Mouse (Mus musculus) limb, embryonic 14.5 days (tissue): ENCODE results near the gene Lhx3. TPM values are rescaled to one million over a fixed set of nuclear protein-coding genes. Genes with fewer than 3 reads are reported as not detected.

ENCODE experiments used
- ATAC-seq: fragments of 200-750 bp; cut with Nextera tagmentation; 2 replicates; pipeline ENCODE4 v1.8.0; 2017; ENCODE audit warnings: low read depth, moderate number of reproducible peaks, moderate TSS enrichment; ENCODE audit not compliant: low FRiP score
- DNase-seq: peaks from one replicate; pipeline ENCODE4 v3.0.0-alpha.2; 2015; ENCODE audit warnings: low spot score
- H3K27ac ChIP-seq: fragments of 300-500 bp; sonication (generic); replicated peaks from 2 replicates; pipeline ENCODE4 v1.5.1; 2014; ENCODE audit warnings: low read depth, mild to moderate bottlenecking, low read length, moderate library complexity, mixed read lengths
- H3K27me3 ChIP-seq: fragments of 300-500 bp; sonication (generic); 2 replicates; pipeline ENCODE4 v1.6.1; 2014; ENCODE audit warnings: low read length, mixed read lengths; ENCODE audit not compliant: control insufficient read depth, insufficient read depth
- H3K36me3 ChIP-seq: fragments of 300-500 bp; sonication (generic); 2 replicates; pipeline ENCODE4 v1.6.1; 2014; ENCODE audit warnings: mild to moderate bottlenecking, low read length, moderate library complexity, mixed read lengths; ENCODE audit not compliant: control insufficient read depth, insufficient read depth
- H3K4me1 ChIP-seq: fragments of 300-500 bp; sonication (generic); 2 replicates; pipeline ENCODE4 v1.6.1; 2014; ENCODE audit warnings: antibody characterized with exemption, low read length, mixed read lengths; ENCODE audit not compliant: control insufficient read depth, insufficient read depth
- H3K4me2 ChIP-seq: fragments of 300-500 bp; sonication (generic); replicated peaks from 2 replicates; pipeline ENCODE4 v1.6.1; 2014; ENCODE audit warnings: low read depth, mild to moderate bottlenecking, low read length, moderate library complexity; ENCODE audit not compliant: severe bottlenecking
- H3K4me3 ChIP-seq: fragments of 300-500 bp; sonication (generic); replicated peaks from 2 replicates; pipeline ENCODE4 v1.5.1; 2014; ENCODE audit warnings: low read length
- H3K9ac ChIP-seq: fragments of 300-500 bp; sonication (generic); 2 replicates; pipeline ENCODE4 v1.6.1; 2014; ENCODE audit warnings: mild to moderate bottlenecking, low read depth, low read length, moderate library complexity; ENCODE audit not compliant: severe bottlenecking
- H3K9me3 ChIP-seq: fragments of 300-500 bp; sonication (generic); 2 replicates; pipeline ENCODE4 v1.6.1; 2016; ENCODE audit warnings: low read length; ENCODE audit not compliant: control insufficient read depth
- POLR2A ChIP-seq: fragments of 200-500 bp; IDR thresholded peaks from 2 replicates; pipeline ENCODE4 v1.8.0; 2012; ENCODE audit warnings: inconsistent platforms, mild to moderate bottlenecking, moderate library complexity, borderline replicate concordance; ENCODE audit not compliant: insufficient read depth, insufficient read length; ENCODE audit errors: extremely low read depth
- WGBS: fragments of 180-500 bp; shearing (Covaris S2); extraction: QIAGEN DNeasy Blood & Tissue Kit; methylation state at CpG from one replicate; pipeline ENCODE4 v1.1.7; 2014; 5-methylcytosine and 5-hydroxymethylcytosine counted together
- polyA plus RNA-seq, 2 experiments: library from polyadenylated mRNA; depleted of rRNA in 1 of 2; stranded (reverse) in 1 of 2; unstranded in 1 of 2; fragments of >200 nt; fragmentation: Nextera tagmentation in 1 of 2; extraction: Ambion mirVana in 1 of 2; gene quantifications; 2 replicates each; pipeline versions ENCODE4 v1.2.1 to v1.2.3; 2012 to 2014

Gene Lhx3
- polyA plus RNA-seq, 2 experiments: 0.03 TPM; not detected in 1

DNA sequence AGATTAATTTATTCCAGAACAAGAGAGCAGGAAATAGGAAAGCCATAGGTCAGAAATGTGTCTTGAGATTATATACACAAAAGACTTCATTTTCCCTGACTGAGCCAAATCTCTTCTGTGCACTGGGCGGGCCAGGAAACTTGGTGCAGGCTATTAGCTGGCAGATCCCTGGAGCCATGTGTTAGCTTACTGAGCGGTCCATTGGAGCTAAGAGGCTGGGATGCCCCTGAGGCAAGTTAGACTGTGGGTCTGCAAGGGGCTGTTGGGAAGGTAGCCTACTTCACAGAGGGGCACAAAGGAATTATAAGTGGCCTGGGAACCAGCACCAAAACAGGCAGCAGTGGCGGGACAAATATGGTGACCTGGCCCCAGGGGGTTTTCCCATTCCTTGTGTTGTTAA is 32.8 kb upstream of the Lhx3 start:
- WGBS: 34% methylated on average over 3 of the region's 3 CpGs
- Histone ChIP-seq H3K4me3 (no peak overlapping the region), H3K4me2 (no peak overlapping the region), H3K9me3 (no peaks in the 10 kb centered on the region), H3K9ac (no peak overlapping the region), H3K36me3 (no peaks in the 10 kb centered on the region), H3K27ac (no peak overlapping the region), H3K27me3 (no peaks in the 10 kb centered on the region), H3K4me1 (peaks cover 19% of the 10 kb centered on the region)
- no peak for DNase-seq
- no peak for ATAC-seq
- TF ChIP-seq POLR2A: no peak

DNA sequence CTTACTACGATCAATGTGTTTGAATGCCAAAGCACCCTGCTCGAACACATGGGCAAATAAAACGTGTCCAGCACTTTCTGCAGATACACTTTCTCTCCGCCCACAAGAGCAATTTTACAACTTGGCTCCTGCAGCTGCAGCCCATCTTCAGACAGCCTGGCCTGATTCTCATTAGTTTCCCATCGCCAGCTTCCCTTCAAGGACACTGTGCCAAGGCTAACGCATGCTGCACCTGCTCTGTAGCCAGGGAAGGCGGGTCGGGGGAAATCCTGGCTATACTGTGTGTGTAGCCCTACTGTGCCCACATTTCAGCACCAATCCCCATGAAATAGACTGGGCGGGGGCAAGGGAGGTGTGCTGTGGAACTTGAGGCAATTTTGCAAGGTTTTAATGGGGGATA is 32.2 kb upstream of the Lhx3 start:
- H3K27ac ChIP-seq: no peak overlapping the region
- WGBS: 26% methylated on average over 9 of the region's 9 CpGs
- no peak overlapping the region for H3K4me2 ChIP-seq
- H3K9me3 ChIP-seq: no peaks in the 10 kb centered on the region
- H3K27me3 ChIP-seq: no peaks in the 10 kb centered on the region
- no peak for TF ChIP-seq POLR2A
- H3K9ac ChIP-seq: no peak overlapping the region
- no peaks in the 10 kb centered on the region for H3K36me3 ChIP-seq
- ATAC-seq (no peak), DNase-seq (no peak)
- no peak overlapping the region for H3K4me3 ChIP-seq
- H3K4me1 ChIP-seq: peaks cover 19% of the 10 kb centered on the region

DNA sequence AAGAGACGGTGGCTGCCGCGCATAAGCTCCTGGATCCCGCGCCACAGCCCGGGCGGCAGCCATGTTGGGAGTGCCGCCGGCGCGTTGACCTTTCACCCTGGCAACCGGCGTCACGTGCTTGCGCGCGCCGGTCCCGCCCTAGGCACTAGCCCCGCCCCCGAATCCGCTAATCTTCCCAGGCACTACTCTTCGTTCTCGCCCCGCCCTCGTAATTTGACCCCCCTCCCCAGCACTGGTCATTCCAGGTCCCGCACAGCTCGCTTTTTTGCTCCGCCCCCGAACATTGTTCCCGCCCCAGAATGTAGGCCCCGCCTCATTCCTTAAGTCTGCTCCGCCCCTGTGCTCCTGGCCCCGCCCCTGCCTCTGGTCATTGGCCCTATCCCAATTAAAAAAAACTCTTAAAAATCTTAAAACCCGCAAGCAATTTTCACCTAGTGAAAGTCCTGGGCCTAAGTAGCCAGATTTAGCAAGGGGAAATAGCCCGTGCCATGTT is 29.2 kb upstream of the Lhx3 start, which contains the start of gene Qsox2:
Gene Qsox2 (minus strand): TSS at position 236 of the 493 bp plus-strand sequence.
- TF ChIP-seq POLR2A: 0 out of 2 replicates have a peak, but pooled peaks have one; percentile 32
- Histone ChIP-seq H3K9ac (peak within 1 kb of the TSS; percentile 75), H3K4me2 (peak within 1 kb of the TSS; percentile 85), H3K27me3 (no peaks in the 10 kb centered on the region), H3K27ac (peak within 1 kb of the TSS; percentile 61; the same call in 1 of the 2 replicates), H3K4me3 (peak within 1 kb of the TSS; percentile 89), H3K9me3 (no peaks in the 10 kb centered on the region), H3K36me3 (no peaks in the 10 kb centered on the region), H3K4me1 (peaks cover 19% of the 10 kb centered on the region)
- peak; percentile 95 for DNase-seq
- WGBS: under 1% methylated on average over 36 of the region's 36 CpGs
- ATAC-seq: peak; percentile 89

DNA sequence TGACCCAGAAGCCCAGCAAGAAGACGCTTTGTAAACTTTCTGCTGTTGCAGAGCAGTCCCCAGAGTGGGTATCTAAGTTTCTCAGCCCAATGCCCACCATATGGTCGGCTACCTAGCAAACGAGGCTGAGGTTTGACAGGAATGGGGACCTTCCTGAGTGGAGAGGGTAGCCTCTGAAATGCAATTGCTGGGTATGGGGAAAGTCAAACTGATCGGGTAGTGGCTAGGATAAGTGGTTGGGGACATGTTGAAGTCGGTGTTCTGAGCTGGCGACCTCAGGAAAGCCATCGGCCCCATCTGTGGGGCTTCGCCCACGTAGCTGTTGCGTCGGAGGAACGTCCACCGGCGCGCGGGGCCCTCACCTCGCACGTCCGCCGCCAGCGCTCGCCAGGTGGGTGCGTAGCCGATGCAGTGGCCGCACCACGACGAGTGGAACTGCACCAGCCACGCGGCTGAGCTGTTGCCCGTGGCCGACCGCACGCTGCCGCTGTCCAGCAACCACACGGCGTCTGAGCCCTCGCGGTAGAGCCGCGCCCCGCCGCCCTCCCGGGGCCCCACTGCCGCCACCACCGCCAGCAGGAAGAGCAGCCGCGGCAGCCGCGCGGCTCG is 28.7 kb upstream of the Lhx3 start:
- under 1% methylated on average over 44 of the region's 51 CpGs for WGBS
- no peak for TF ChIP-seq POLR2A
- H3K4me3 ChIP-seq: peak overlapping the region; percentile 89
- peak; percentile 53 for ATAC-seq
- no peaks in the 10 kb centered on the region for H3K9me3 ChIP-seq
- no peak for DNase-seq
- peak overlapping the region; percentile 61; the same call in 1 of the 2 replicates for H3K27ac ChIP-seq
- no peaks in the 10 kb centered on the region for H3K27me3 ChIP-seq
- peaks cover 19% of the 10 kb centered on the region for H3K4me1 ChIP-seq
- H3K9ac ChIP-seq: peak overlapping the region; percentile 75
- H3K4me2 ChIP-seq: peak overlapping the region; percentile 85
- no peaks in the 10 kb centered on the region for H3K36me3 ChIP-seq

DNA sequence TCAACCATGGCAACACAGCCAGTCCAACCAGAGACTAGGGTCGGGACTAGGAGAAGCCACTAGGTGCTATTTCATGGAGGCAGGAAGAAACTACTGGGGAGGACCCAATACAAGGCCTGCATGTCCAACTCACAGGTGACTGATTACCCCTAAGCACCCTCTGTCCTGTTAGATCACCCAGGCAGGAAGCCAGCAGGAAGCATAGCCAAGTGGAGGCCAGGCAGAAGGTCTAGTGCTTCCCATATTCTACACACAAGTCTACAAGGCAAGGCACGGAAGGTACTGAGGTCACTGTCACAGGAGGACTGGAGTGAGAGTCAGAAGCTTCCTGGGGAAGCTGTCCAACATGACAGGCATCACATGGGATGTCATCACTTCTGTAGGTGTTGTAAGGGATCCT is 26.7 kb upstream of the Lhx3 start:
- H3K36me3 ChIP-seq: no peaks in the 10 kb centered on the region
- 84% methylated on average over 2 of the region's 2 CpGs for WGBS
- H3K4me1 ChIP-seq: peaks cover 8% of the 10 kb centered on the region
- H3K4me3 ChIP-seq: no peak overlapping the region
- no peak overlapping the region for H3K4me2 ChIP-seq
- TF ChIP-seq POLR2A: no peak
- no peaks in the 10 kb centered on the region for H3K9me3 ChIP-seq
- H3K27ac ChIP-seq: no peak overlapping the region
- ATAC-seq: no peak
- H3K9ac ChIP-seq: no peak overlapping the region
- DNase-seq: no peak
- no peaks in the 10 kb centered on the region for H3K27me3 ChIP-seq

DNA sequence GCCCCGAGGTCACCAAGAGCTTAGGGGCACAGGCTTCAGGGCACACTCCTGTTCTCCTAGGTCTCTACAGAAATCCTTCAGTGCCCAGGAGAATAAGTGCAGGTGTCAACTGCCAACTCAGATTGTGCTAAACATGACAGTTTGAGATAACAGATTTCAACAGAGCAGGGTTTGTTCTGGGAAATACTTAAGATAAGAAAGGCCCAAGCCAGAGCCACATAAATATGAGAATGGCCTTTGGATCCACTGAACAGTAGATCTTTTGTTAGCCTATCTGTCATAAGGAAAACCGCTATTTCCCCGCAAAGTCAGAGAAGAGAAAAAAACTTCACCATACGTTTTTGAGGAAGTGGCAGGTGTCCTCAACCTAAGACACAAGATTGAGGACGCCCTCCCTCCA is 26.2 kb upstream of the Lhx3 start:
- ATAC-seq (no peak), DNase-seq (no peak)
- WGBS: 80% methylated on average over 5 of the region's 5 CpGs
- Histone ChIP-seq H3K4me2 (no peak overlapping the region), H3K9ac (no peak overlapping the region), H3K36me3 (no peaks in the 10 kb centered on the region), H3K27ac (no peak overlapping the region), H3K4me3 (no peak overlapping the region), H3K4me1 (peaks cover 6% of the 10 kb centered on the region; the same call in 1 of the 2 replicates), H3K9me3 (no peaks in the 10 kb centered on the region), H3K27me3 (no peaks in the 10 kb centered on the region)
- TF ChIP-seq POLR2A: no peak
